Mouse (Mus musculus) CD4-positive helper T cell, adult 2 months (primary cell): ENCODE measurements around the gene Sox13.
A peak's percentile ranks its signal among the peaks of the same experiment; 100 is the strongest.
"Not testable (repeated sequence)": the region's sequence is repeated elsewhere in the genome, so short reads cannot be mapped to it uniquely, and the experiment has no call there.

Experiments
- DNase-seq: peaks from one replicate; pipeline ENCODE4 v3.0.0-alpha.2; 2012; ENCODE audit warnings: low read depth, missing footprints, low spot score

The Sox13 gene

DNA sequence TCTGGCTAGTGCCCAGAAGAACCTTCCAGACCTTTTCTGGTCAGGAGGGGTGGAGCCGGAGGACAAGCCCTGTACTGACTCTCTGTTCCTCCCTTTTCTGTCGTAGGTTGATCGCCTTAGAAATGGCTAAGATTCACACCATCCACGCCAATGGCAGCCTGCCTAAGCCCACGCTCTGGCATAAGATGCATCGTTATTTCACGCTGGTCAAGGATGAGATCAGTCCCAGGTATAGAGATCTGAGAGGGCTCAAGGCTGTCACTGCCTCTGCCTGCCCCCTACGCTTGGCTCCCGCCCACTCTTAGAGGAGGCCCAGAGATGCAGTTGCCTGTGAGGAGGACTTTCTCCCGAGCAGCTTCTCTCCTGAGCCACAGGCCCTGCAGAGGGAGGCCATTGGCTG, 55.5 kb downstream of the Sox13 start:
- DNase-seq = no peak

DNA sequence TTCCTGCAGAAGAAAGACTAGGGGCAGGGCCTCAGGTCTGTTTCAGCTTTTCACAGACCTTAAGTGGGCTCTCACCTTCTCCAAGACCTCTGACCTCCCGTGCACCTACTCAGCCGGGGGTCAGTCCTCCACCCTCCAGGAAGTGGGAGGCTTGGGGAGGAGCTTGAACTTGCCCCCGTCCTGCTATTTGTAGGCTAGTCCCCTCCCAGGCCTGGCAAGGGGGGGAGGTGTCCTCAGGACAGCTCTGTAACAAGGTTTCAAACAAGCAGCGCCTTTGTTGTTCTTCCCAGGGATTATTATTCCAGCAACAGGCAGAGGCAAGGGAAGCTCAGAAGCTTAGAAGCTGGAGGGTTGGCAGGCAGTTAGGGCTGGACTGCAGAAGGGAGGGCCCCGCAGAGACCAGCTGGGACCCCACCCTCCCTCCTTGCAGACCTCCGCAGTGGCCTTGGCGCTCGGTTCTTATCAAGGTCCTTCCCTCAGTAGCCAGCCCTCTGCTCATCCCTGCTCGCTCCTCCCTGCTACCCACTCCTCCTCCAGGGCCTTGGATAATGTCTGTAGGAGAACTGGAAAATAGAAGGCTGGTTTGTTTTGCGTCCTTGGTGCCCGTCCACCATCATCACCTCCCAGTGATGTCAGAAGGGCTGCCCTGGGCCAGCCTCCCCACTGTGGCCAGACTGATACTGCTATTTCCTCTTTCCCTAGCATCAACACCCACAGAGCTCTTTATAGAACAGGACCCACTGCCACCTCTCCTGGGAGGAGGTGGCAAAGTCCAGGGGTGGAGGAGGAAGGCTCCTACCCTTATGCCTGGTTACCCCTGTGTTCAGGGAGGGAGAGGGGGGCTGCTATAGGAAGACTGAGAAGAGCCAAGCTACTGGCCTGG, 56.3 kb downstream of the Sox13 start:
- no peak for DNase-seq

DNA sequence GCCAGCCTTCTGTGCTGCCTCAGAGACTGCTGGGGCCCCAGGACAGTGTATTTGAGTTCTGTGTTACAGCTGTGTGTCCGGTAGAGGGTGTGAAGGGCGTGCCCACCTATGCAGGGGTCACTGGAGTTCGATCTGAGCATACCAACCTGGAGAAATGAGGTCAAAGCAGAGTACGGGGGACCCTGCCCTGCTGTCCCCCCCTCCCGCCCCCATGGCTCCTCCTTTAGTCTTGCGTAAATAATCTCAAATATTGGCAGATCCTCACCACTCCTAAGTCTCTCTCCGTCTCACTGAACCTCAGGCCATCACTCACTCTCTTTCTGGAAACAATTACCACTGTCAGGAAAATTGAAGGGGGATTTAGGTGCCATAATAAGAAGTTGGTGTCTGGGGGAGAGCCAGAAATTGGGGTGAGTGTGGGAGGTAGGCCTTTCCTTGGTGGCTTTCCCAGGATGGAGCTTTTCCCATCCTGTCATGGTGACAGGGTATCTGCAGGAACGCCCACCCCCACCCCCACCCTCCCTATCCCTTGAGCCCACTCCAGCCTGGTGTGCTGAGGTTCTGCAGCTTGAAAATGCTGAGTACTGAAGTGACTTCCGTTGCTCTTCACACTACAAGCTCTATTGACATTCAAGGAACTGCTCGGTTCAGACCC, 57.1 kb downstream of the Sox13 start:
- no peak for DNase-seq

DNA sequence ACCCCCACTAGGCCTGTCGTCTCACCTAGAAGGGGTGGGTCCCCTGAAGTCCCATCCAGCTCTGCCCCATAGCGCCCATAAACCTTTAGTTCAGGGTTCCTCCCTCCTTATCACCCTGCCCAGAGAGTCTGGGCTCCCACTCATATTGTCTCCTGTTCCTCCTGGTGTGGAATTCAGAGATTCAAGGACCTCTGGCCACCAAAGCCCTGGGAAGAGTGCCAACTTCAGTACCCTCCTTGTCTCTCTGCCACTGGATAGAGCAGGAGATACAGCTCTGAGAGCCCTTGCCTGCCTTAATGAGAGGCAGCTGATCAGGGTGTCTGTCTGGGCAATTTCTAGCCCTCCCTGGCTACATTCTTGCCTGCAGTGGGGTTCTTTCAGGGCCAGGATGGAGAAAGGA, 59.3 kb downstream of the Sox13 start:
- DNase-seq = no peak

DNA sequence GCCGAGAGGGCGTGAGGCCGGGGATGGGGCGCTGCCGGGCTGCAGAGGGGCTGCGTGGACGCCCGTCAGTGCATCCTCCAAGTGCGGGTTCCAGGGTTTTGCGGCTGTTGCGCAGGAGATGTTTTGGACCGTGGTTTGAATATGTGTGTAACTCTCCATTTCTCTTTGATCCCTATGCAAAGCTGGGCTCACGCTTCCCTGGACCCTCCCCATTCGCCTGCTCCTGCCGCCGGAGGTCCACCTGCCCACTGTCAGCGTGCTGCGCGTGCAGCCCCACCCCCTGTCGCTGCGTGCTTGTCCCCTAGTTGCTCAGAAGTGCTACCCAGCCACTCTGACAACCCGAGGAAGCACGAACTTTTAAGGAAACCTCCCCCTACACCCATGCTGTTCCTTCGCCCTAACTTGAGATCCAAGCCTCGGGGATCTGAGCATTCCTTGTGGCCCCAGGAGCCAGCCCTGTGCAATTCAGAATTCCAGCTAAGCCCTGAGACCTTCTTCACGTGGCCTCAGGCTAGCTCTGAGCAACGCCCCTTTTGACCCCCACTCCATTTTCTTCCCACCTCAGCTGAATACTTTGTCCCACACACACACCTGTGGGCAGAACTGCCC, 60.1 kb downstream of the Sox13 start:
- no peak for DNase-seq

DNA sequence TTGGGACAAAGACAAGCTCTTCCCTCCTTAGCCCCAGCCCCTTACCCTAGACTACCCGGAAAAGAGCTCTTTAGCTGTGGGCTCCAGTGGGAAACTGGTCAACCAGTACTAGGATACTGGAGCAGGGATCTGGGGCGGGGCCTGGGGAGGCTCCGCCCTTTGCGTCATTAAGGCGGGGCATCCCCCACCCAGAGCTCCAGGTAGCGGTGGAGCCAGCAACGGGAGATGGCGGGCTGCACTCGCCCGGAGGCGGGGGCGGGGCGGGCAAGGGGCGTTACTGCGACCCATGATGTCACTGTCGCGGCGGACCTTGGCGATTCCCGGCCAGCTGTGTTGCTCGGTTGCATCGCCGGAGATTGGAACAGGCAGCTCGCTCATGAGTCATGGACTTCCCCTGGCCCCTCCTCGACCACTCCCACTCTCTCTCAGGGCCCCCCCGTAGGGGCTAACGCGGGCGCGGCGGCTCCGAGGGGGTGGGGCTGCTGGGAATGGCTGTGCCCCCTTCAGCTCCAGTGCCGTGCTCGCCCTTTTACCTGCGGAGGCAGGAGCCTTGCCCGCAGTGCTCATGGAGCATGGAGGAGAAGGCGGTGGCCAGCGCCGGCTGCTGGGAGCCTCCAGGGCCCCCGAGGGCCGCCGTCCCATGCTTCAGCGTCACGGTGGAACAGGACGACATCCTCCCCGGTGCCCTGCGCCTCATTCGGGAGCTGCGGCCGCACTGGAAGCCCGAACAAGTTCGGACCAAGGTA, 60.7 kb downstream of the Sox13 start, which contains the start of gene Etnk2:
Etnk2 (plus strand) TSS at position 297 of the 746 bp plus-strand sequence.
- peak; percentile 43 for DNase-seq

DNA sequence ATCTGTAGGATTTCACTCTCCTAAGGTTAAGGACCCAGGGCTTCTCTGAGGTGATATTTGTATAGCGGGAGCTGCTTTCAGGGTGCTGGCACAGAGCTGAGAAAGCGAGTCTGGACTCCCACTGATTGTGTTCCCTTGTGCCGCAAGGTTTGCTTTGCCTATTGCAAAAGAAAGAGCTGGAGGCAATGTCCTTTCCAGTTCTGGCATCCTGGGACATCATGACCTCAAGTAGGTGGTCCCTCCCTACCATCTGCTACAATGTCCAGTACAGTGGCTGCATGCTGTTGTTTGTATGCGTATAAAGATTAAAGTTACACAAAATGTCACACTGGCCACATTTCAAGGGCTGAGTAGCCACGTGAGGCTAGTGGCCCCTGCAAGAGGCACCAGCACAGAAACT, 62.1 kb downstream of the Sox13 start:
- no peak for DNase-seq

DNA sequence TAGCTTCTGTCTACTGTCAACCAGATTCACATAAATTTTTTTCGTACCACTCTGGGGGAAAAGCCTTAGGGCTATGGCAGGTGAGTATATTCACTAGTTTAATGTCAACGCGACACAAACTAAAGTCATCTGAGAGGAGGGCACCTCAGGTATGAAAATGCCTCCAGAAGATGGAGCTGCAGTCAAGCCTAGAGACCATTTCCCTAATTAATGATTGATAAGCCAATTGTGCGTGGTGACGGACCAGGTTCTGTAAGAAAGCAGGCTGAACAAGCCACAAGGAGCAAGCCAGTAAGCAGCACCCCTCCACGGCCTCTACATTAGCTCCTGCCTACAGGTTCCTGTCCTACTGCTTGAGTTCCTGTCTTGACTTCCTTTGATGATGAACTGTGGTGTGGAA, 63.2 kb downstream of the Sox13 start:
- no peak for DNase-seq

DNA sequence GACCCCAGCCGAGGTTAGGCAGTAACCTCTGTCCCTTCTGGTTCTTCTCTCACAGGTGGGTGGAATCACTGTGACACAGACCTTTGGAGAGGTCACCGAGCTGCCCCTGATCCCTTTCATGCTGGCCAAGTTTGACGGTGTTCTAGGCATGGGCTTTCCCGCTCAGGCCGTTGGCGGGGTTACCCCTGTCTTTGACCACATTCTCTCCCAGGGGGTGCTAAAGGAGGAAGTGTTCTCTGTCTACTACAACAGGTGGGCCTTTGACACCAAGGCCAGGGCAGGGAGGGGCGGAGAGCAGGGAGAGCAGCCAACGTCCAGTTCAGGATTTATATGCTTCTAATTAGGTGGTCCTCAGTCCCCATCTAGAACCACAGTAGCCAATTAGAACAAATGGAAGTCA, 67.8 kb downstream of the Sox13 start:
- no peak for DNase-seq

DNA sequence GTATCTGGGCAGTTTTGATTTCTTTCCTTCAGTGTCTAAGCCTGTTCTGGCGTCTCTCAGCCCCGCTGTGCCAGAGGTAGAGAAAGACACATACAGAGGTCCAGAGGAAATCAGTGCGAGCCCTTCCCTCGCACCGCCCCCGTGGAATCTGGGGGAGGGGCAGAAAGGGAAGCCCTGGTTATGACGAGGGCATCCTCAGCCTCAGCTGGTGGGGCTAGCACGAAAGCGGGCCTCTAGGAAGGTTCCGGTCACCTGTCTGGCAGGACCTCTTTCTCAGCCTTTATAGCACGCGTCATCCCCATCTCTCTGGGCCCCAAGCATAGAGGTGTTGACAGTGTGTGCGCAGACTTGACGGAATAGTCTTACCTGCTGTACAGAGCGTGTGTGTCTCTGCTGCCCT, 68.3 kb downstream of the Sox13 start:
- DNase-seq = no peak

DNA sequence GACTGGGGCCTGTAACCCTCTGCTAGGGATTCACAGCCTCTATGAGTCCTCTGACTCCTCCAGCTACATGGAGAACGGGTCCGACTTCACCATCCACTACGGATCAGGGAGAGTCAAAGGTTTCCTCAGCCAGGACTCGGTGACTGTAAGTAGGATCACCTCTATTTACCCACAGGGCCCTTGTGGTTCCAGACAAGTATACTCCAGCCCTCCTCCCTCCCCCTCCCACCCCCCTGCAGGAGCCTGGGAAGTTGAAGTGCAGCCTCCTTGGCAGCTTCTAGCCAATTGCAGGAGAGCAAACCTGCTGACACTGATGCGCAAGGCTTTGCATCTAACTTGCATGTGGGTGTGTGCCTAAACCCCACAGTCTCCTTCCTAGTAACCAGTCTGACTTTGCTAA, 68.7 kb downstream of the Sox13 start:
- no peak for DNase-seq

DNA sequence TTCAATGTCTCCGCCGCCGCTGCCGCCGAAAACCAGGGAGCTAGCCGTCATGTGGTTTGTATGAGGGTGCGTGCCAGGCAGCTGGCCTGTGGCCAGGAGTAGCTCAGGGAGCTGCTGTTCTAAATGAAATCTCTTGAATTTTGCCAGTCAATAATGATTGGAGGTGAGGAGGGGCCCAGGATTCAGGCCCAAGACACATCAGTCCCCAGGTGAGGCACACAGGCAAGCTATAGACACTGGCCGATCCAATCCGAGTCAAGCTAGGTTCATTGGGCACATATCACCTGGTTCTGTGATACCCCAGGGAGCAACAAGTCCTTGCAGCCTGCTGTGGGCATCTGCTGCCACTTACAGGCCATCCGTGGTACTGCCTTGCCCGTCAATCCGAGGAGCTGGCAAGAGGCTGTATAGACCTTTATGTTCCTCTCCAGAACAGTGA, 70.8 kb downstream of the Sox13 start:
- peak; percentile 41 for DNase-seq

DNA sequence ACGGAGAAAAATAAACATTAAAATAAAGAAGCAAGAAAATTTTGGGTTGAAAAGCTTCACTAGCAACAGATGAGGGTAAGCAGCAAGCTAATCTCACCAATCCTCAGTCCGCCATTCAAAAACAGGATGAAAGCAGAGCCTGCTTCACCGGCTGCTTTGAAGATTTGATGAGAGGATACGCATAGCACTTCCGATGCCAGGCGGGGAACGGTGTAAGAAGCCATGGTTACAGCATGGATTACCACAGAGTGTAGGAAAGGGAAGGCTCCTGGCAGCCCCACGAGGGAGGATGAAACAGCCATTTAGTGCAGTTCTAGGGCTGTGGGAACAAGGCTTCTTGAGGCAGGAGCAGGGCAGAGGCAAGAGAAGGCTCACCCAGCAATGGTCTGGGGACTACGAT, 72.4 kb downstream of the Sox13 start:
- no peak for DNase-seq

DNA sequence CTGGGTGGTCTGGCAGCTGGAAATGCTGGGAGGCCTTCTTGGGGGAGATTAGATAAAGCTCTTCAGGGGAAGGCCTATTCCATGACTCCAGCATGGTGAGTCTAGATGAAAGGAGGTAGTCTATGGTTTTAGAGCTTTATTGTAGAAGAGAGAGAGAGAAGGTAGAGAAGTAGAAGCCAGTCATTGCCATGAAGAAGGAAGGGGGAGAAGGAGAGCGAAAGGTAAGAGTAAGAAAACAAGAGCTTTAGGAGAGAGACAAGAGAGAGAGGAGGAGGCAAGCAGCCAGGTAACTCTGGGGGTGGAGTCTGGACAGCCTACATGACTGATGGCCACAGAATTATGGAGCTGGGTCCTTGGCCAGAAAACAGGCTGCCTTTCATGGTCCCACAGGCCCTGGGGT, 74.0 kb downstream of the Sox13 start, which contains the start of gene Ren1:
Ren1 (plus strand) TSS at position 301 of the 400 bp plus-strand sequence.
- DNase-seq = no peak

DNA sequence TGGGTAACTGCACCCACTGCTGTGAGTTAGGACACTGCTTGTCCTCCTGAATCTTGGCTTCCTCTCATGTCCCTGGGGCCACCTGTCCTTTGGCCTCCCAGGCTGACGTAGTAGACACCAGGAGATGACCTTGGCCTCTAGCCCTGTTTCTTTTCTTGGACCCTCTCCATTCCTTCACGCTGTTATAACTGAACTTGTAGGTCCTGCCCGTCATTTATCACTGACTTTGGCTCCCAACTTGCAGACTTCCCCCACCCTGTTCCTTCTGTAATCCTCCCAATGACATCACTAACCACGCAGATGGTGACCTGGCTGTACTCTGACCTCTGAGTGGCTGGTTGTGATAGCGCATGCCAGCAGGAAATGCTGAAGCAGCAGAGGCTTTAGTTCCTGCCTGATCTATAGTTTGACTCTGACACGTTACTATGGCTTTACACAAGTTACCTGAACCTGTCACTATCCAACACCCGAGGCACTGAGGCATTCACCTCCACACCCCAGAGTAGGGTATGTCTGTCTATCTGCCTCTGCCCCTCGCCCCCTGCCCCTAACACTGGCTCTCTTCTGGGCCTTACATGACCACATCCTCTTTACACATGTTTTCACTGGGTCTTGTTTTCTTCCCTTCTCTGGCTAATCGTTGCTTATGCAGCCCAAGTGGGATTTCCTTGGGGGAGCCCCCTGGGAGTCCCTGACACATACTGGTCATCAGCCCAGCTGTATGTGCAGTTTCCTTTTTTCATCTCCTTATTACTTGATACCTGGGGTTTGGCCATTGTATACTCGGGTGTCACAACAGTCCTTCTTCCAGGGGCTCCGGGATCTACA, 76.3 kb downstream of the Sox13 start:
- DNase-seq = no peak

DNA sequence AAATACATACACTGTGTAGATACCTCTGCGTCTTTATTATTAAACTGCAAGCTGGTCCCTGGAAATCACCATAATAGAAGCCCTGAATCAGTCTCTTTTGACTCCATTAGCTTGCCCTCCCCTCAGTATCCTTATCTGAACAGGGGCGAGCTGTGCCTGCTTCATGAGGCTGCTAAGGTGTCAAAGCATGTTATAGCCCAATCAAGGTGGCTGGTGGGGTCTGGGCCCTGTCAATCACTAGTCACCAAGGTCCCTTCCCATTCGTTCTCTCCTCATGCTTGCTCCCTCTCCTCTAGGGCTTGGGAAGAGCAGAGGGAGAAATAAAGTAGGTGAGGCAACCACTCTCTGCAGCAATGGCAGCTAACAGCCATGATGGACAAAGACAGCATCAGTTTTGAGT, 77.0 kb downstream of the Sox13 start:
- DNase-seq = no peak

DNA sequence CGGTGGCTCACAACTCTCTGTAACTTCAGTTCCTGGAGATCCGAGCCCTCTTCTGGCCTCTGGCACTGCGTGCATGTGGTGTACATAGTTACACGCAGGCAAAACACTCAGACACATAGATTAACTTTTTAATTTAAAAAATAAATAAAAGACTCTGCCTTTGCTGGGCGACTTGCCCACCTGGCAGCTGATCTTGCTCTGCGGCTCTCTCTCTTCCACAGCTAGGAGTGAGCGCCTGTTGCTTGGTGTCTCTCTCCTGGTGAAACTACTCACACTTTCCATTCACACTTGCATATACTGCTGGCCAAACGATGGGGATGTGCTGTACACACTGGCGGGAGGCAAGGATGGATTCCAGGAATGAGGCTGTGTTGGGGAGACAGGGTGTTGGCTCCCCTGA, 77.6 kb downstream of the Sox13 start:
- no peak for DNase-seq

DNA sequence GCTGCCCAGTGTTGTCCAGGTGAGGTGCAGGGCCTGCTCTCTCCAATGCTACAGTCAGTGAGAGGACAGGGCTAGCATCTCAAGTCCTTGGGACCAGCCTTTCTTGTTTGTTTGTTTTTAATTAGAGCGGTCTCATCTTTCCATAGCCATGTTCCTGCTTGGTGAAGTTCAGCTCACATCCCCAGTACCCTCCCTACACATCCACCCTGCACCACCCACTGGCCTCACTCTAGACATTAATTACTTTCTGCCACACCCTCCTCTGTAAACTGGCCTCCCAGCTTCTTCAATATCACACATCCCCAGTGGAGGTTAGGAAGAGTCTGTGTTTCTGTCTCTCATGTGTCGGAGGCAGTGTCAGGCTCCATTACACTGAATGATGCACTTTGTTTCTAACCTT, 79.8 kb downstream of the Sox13 start:
- no peak for DNase-seq

DNA sequence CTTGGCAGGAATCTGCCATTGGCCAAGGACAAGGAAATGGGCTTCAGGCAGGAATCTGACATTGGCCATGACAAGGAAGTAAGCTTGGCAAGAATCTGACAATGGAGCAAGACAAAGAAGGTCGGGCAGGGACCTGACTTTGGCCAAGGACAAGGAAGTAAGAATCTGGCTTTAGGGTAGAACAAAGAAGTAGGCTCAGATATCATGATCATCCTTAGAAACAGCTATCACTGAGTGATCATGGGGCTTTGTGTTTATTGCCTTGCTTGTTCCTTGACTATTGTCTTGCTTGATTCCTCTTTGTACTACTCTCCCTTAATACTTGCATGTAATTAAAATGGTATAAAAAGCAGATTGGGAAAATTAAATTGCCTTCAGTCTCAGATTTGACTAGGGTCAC, 83.8 kb downstream of the Sox13 start:
- not testable (repeated sequence) for DNase-seq

DNA sequence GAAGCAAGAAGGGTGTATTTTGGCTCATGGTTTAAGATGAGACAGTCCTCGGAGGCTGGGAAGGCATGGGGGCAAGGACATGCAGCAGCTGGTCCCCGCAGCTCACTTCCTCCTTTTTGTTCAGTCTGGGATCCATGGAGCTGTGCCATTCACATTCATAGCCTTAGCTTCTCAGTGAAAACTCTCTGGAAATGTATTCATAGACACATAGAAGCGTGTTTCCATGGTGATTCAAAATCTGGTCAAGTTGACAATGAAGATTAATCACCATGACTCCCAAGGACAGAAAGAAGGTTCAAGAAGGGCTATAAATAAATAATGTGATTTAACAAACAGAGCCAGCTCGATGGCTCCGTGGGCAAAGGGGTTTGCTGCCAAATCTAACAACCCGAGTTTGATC, 90.2 kb downstream of the Sox13 start:
- no peak for DNase-seq
